Mouse (Mus musculus): Measurements from ENCODE around the gene Cbfb.
"Not testable (repeated sequence)": the region's sequence is repeated elsewhere in the genome, so short reads cannot be mapped to it uniquely, and the experiment has no call there.

Gene Cbfb

DNA sequence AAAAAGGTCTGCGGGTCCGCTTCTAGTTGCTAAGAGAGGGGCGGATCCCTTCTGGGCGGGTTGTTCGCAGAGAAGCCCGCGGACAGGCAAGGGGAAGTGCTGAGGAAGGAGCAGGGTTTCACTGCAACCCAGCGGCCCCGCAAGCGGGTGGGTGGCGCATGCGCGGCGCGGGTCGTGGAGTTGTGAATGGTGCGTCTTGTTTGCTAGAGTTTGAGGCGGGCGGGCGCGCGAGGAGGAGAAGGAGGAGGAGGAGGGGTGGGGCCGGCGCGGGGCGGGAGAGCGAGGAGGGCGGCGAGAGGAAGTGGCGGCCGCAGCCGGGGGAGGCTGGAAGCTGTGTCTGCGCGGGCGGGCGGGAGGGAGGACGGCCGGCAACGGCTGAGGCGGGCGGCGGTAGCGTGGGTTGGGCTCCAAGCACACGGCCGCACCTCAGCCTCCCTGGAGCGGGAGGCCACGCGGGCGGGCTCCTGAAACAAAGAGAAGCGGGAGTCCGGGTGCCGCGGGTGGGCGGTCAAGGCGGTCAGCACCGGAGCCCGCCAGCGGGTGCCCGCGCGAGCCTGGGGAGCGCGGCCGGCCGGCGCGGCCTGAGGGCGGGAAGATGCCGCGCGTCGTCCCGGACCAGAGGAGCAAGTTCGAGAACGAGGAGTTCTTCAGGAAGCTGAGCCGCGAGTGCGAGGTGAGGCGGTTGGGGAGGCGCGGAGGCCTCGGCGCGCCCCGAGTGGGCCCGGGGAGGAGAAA is at the start of gene Cbfb:
TSS of gene Cbfb (plus strand) at position 294 of the 735 bp plus-strand sequence.
- peak; percentile 97 for DNase-seq (ENCODE audit: low read depth, low spot score)

- DNase-seq (ENCODE audit: low read depth, low spot score), result no peak
Observed at GRCm38 (mm10) chr8:105129864-105130263, 40.6 kb upstream of the Cbfb start.

- DNase-seq (ENCODE audit: low read depth, low spot score), result no peak
Observed at GRCm38 (mm10) chr8:105131509-105131908, 39.0 kb upstream of the Cbfb start, which contains the start of gene Ces4a. Gene Ces4a (plus strand): TSS chr8:105131800.

DNA sequence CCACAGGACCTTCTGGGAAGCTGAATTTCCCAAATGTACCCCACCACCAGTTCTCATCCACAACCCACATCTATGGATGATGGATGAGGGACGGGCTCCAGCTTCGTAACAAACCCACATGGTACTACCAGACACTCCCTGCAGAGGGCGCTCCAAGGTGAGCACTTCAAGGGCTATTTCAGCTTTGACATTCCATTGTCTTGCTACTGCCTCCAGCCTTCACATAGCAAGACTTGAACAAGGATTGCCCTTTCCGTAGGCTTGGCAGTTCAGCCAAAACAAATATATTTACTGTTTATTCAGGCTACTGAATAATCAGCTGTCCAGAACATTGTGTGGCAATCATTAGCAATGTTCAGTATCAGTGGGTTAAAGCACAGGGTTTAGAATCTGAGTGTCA is 32.1 kb upstream of the Cbfb start:
- peak; percentile 50 for DNase-seq (ENCODE audit: low read depth, low spot score)

DNA sequence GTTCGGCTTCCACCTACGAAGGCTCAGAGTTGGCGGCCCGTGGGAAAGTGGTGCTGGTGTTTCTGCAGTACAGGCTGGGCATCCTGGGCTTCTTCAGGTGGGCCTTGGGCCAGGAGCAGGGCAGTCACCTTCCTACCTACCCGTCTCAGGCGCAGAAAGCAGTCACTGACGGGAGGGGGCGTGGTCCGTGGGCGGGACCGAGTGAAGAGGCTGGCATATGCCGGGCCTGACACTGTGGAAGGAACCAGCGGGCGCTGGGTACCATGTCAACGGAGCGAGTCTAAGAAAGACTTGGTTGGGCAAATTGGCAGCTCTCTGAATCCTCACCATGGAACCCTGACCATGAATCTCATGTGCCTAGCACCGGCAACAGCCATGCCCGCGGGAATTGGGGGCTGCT is 28.1 kb upstream of the Cbfb start:
- DNase-seq (ENCODE audit: low read depth, low spot score), result no peak

DNA sequence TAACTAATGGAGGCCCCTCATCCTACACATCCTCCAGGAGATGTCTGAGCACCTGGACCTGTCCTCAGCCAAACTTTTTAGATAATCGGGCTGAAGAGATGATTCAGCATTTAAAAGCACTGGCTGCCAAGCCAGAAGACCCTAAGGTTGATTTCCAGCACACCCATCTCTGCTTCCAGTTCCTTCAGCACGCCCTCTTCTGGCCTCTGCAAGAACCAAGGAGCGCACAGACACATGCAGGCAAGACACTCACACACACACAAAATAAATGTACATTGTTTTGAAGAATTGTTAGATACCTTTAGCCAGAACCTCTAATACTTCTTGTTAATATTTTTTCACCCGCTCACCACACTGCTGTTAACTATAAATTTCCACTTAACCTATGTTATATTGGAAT is 18.8 kb upstream of the Cbfb start:
- DNase-seq (ENCODE audit: low read depth, low spot score), result no peak

DNA sequence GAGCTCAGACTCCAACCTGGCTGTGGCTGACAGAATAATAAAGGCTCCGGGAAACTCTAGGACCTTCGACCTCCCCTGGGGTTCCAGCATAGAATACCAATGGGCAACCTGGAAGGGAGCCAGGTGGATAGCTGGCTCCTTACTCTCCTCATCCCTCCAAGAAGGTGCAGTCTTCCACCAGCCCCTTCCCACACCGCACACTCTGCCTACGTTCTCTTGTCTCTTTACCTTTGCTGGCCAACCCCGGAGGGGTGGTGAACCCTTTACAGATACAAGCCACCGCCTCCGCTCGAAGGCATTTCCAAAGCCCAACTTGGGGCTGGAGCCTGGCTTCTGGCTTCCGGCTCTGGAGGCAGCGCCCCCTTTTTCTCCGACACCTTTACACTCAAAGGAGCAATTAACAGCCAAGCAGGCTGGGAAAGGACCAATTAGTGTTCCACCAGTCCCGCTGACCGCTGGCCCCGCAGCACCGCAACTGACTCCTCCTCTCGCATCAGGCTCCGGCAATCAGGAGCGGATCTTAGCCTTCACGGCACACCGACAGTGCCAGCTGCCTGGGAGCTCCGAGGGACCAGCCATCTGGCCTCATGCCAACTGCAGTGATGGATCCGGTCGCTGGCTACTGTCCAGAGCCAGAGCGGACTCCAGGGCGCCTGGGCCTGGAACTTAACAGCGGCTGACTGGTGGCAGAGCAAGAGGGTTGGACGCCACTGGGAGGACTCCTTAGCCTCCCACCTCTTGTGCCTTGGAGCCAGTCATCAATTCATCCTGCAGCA is 17.7 kb upstream of the Cbfb start:
- peak; percentile 89 for DNase-seq (ENCODE audit: low read depth, low spot score)

DNA sequence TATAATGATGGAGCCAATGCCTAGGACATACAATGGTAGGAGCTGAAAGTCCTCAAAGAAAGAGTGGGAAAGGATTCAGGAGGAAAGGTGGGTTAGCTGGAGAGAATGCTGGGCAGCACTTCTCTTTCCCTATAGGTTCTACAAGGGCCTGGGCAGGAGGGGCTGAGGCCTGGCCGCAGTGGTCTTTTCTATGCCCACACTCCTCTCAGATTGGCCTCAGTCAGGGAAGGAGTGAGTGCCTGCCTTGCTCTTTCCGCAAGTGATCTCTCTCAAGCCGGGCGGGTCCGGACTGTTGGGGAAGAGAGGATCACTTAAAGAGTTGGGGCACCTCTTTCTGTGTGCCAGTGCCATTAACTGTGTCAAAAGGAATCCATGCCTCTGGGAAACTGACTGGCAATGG is 16.2 kb upstream of the Cbfb start:
- DNase-seq (ENCODE audit: low read depth, low spot score), result no peak

DNA sequence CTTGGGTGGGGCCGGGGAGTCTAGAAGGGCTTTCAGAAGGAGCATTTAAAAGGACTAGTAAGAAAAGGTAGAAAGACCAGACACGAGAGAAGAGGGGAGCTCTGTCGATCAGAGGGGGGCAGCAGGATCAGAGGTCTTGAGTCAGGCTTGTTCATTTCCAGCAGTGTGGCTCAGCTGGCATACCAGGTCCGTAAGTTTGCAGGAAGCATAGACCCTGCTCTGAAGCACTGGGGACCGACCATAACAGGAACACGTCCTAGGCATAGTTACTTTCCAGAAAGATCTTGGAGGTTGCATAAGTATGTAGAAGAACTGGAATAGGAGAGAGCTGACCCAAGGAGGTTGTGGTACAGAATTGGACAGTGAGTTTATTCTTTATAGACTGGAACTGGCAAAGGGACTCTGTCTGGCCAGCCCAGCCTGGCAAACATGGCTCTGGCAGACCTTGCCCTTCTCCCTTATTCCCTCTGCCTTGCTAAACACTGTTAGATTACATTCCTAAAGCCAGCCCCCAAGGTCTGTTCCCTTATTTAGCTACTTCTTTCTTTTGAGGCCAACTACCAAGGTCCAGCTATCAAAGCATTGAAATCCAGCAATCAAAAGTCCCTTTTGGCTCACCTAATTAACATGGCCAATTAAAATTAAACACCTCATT is 15.3 kb upstream of the Cbfb start:
- DNase-seq (ENCODE audit: low read depth, low spot score), result no peak

- peak; percentile 43 for DNase-seq (ENCODE audit: low read depth, low spot score)
Observed at GRCm38 (mm10) chr8:105157555-105157954, 12.9 kb upstream of the Cbfb start.

- no peak for DNase-seq (ENCODE audit: low read depth, low spot score)
Observed at GRCm38 (mm10) chr8:105158084-105158483, 12.4 kb upstream of the Cbfb start.

- DNase-seq (ENCODE audit: low read depth, low spot score), result no peak
Observed at GRCm38 (mm10) chr8:105161121-105161652, 9.3 kb upstream of the Cbfb start.

GRCm38 (mm10) chr8:105164272-105164902 is 6.1 kb upstream of the Cbfb start:
- DNase-seq (ENCODE audit: low read depth, low spot score), result no peak

- no peak for DNase-seq (ENCODE audit: low read depth, low spot score)
Observed at GRCm38 (mm10) chr8:105165191-105165590, 5.3 kb upstream of the Cbfb start.

DNA sequence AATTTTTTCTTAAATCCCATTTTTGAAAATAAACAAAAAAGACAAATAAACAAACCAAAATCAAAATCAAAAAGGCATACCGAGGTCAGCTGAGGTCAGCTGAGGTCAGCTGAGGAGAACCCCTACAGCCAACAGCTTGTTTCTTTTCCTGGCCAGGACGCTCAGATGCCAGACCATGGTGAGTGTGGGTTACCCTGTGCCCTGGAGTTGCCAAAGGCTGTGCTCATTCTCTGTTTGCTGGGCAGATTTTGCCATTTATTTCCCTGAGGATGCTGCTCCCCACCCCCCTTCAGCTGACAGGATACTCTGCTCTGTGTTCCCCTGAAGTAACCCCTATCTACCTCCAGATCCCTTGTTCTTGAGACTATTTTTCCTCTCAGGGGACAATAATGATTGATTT is 3.4 kb upstream of the Cbfb start:
- DNase-seq (ENCODE audit: low read depth, low spot score), result peak; percentile 48

GRCm38 (mm10) chr8:105169582-105169981 is 892 bp upstream of the Cbfb start:
- no peak for DNase-seq (ENCODE audit: low read depth, low spot score)

GRCm38 (mm10) chr8:105170041-105170380 is 463 bp upstream of the Cbfb start:
- no peak for DNase-seq (ENCODE audit: low read depth, low spot score)

DNA sequence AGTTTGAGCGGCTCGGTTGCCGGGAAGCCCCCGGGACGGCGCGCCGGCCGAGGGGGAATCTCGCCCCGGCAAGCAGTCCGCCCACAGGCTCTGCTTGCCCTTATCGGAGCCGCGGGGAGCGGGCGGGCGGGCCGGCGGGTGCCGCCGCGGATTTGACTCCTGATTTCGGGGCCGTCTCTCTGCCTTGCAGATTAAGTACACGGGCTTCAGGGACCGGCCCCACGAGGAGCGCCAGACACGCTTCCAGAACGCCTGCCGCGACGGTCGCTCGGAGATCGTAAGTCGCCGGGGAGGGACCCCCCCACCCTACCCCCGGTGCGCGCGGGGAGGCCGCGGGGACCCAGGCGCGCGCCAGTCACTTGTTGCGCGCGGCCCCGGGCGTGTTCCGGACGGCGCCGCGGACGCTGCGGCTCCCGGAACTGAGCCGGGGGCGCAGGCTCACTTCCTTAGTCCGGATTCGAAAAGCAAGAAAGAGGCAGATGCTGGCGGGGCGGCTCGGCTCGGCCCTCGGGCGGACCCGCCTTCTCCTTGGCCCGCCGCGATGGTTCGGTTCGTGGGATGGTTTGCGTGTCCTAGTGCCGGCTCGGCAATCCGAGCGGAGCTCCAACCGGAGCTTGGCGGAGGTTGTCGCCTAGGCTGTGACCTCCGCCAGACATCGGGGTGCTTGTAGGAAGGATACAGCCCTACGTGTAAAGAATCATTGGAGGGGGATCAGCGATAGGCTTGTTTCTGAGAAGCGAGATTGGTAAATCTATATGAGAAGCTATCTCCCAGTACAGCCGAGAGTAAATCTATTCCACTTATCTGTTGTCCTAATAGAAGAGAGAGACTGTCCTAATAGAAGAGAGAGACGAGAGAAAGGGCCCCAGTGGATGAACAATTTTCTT is 885 bp downstream of the Cbfb start:
- peak; percentile 41 for DNase-seq (ENCODE audit: low read depth, low spot score)

GRCm38 (mm10) chr8:105172003-105172362 is 1.5 kb downstream of the Cbfb start:
- no peak for DNase-seq (ENCODE audit: low read depth, low spot score)

DNA sequence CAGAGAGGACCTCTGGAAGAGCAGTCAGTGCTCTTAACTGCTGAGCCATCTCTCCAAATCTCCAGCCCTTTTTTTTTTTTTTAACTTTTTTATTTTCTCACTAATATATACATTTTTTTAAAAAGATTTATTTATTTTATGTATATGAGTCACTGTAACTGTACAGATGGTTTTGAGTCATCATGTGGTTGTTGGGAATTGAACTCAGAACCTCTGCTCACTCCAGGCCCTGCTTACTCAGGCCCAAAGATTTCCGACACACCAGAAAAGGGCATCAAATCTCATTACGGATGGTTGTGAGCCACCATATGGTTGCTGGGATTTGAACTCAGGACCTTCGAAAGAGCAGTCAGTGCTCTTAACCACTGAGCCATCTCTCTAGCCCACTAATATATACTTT is 4.8 kb downstream of the Cbfb start:
- DNase-seq (ENCODE audit: low read depth, low spot score), result not testable (repeated sequence)

DNA sequence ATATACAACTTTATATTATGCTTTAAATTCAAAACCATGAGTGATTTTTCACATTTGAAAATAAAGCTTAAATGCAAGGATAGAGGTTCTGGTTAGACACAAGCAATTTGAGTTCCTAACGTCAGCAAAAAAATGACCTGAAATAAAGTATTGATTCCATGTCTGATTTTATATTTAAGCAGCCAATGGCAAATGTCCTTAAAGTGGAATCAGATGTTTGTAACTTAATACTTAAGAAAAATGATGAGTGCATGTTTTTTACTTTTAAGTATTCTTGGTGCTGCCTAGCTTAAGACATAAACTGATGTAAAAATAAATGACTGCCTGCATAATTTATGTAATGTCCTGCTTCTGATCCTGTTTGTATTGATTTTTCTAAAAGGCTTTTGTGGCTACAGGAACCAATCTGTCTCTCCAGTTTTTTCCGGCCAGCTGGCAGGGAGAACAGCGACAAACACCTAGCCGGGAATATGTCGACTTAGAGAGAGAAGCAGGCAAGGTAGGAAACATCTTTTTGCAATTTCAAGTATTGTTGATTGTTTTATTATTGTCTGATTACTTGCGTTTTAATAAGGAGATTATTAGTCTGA is 7.8 kb downstream of the Cbfb start:
- DNase-seq (ENCODE audit: low read depth, low spot score), result no peak

Data from skeletal muscle tissue, adult 2 months (tissue).